Mouse (Mus musculus) limb, embryonic 12.5 days (tissue): Measurements from ENCODE around the gene Bicra. TPM values are rescaled to one million over a fixed set of nuclear protein-coding genes. Genes with fewer than 3 reads are reported as not detected.

Experiments used
- ATAC-seq: fragments of 200-750 bp; cut with Nextera tagmentation; 2 replicates; pipeline ENCODE4 v1.8.0; 2017; ENCODE audit warnings: low read depth, moderate TSS enrichment; ENCODE audit not compliant: insufficient number of reproducible peaks, insufficient read depth, low FRiP score, low TSS enrichment
- H3K27ac ChIP-seq: fragments of 300-500 bp; sonication (generic); 2 replicates; pipeline ENCODE4 v1.5.1; 2016; ENCODE audit warnings: mild to moderate bottlenecking, moderate library complexity
- H3K27me3 ChIP-seq: fragments of 300-500 bp; sonication (generic); 2 replicates; pipeline ENCODE4 v1.6.1; 2016; ENCODE audit warnings: mild to moderate bottlenecking, moderate library complexity
- H3K36me3 ChIP-seq: fragments of 300-500 bp; sonication (generic); 2 replicates; pipeline ENCODE4 v1.6.1; 2016; ENCODE audit warnings: mild to moderate bottlenecking, moderate library complexity
- H3K4me1 ChIP-seq: fragments of 300-500 bp; sonication (generic); replicated peaks from 2 replicates; pipeline ENCODE4 v1.6.1; 2016
- H3K4me2 ChIP-seq: fragments of 300-500 bp; sonication (generic); 2 replicates; pipeline ENCODE4 v1.6.1; 2016; ENCODE audit warnings: mild to moderate bottlenecking, moderate library complexity
- H3K4me3 ChIP-seq: fragments of 300-500 bp; sonication (generic); replicated peaks from 2 replicates; pipeline ENCODE4 v1.5.1; 2016; ENCODE audit warnings: mild to moderate bottlenecking
- H3K9ac ChIP-seq: fragments of 300-500 bp; sonication (generic); replicated peaks from 2 replicates; pipeline ENCODE4 v1.6.1; 2016; ENCODE audit warnings: mild to moderate bottlenecking, moderate library complexity
- H3K9me3 ChIP-seq: fragments of 300-500 bp; sonication (generic); 2 replicates; pipeline ENCODE4 v1.6.1; 2016; ENCODE audit warnings: mild to moderate bottlenecking, moderate library complexity
- WGBS: fragments of 180-500 bp; shearing (Covaris S2); methylation state at CpG from one replicate; pipeline ENCODE4 v1.1.7; 2016; 5-methylcytosine and 5-hydroxymethylcytosine counted together
- polyA plus RNA-seq: library from polyadenylated mRNA; unstranded; fragments of >200 nt; fragmentation: Nextera tagmentation; extraction: Ambion mirVana; gene quantifications from 2 replicates; pipeline ENCODE4 v1.2.1, GENCODE M21; 2016

The Bicra gene
- polyA plus RNA-seq, 1 experiment from 2014 or later: 9.0 TPM

DNA sequence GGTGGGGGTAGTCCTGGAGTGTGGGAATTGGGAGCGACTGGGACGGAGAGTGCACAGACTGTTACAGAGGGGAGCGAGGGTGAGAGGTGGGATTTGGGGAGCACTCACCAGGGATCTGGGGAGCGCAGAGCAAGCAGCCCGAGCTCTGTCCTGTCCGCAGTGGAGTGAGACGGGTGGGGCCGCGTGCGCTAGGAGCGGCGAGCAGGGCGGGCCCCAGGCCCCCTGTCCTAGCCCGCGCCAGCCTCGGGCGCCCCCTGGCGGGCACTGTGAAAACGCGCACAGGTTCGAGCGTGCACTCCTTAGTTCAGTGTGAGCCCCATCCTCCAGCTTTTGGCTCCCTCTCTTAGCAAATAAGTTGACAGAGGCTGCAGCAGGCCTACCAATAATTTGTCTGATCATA lies 80.4 kb downstream of the Bicra start, which contains the start of gene Ehd2:
Gene Ehd2 (minus strand): TSS at position 256 of the 400 bp plus-strand sequence.
- ATAC-seq: peak; percentile 67
- Histone ChIP-seq H3K36me3 (peaks cover 26% of the 10 kb centered on the region), H3K9ac (peak within 1 kb of the TSS; percentile 44), H3K27me3 (no peaks in the 10 kb centered on the region), H3K9me3 (peaks cover 3% of the 10 kb centered on the region; the same call in 1 of the 2 replicates), H3K4me2 (peak within 1 kb of the TSS; percentile 58), H3K4me1 (peaks cover 10% of the 10 kb centered on the region), H3K4me3 (peak within 1 kb of the TSS; percentile 38), H3K27ac (no peak within 1 kb of the TSS)
- WGBS: 1% methylated on average over 22 of the region's 22 CpGs

DNA sequence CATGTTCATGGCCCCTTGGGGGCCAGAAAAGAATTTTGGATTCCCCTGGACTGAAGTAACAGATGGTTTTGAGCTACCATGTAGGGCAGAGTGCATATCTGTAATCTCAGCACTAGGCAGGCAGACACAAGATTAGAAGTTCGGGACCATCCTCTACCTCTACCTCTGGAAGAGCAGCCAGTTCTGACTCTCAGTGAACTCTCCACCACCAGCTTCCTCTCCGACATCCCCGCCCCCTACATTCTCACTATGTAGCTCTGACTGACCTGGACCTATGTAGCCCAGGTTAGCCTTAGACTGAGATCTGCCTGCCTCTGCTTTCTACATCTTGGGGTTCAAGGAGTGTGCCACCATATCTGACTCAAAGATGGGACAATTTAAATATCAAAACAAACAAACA lies 81.2 kb downstream of the Bicra start:
- no peak overlapping the region; the same call in 1 of the 2 replicates for H3K4me3 ChIP-seq
- H3K4me2 ChIP-seq: peak overlapping the region; percentile 58; the same call in 1 of the 2 replicates

DNA sequence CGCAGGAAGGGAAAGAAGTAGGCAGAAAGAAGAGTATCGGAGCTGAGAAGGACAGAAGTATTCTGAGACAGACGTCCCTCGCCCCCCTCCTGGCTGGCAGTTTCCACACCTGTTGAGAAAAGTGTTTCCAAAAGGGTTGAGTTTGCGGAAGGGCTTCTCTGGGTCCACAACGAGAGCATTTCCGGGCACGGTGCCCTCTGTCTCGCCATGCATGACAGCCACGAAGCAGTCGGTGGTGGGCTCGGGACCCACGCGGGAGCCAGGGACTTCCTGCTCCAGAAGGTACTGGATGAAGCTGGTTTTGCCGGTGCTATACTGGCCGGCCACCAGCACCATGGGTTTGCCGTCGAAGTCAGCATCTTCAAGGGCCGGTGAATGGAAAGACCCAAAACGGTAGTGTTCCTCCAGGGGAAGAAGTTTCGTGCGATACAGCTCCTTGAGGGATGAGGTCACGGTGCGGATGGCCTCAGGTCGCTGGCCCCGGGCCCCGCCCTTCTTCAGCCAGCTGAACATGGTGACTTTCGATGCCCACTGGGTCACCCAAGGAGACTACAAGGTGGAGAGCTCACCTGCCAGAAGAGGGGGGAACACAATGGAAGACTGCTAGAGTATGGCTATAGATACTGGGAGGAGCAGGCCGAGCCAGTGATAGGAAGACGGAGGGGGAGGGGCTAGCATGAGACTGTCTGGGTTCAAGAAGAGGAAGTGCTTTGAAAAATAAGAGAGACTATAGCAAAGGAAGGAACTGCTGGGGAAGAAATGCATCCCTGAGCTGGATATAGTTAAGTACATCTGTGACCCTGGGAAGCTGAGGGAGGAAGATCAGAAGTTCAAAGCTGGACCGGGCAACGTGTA lies 83.7 kb downstream of the Bicra start:
- no peaks in the 10 kb centered on the region; the same call in 1 of the 2 replicates for H3K27me3 ChIP-seq
- H3K36me3 ChIP-seq: no peaks in the 10 kb centered on the region
- H3K9ac ChIP-seq: no peak overlapping the region
- 84% methylated on average over 32 of the region's 32 CpGs for WGBS
- no peak overlapping the region for H3K27ac ChIP-seq
- peaks cover 3% of the 10 kb centered on the region; the same call in 1 of the 2 replicates for H3K9me3 ChIP-seq
- ATAC-seq: no peak
- peaks cover 24% of the 10 kb centered on the region for H3K4me1 ChIP-seq
- no peak overlapping the region for H3K4me3 ChIP-seq
- no peak overlapping the region for H3K4me2 ChIP-seq

More for the DNA sequence above, 81.2 kb downstream of the Bicra start:
- 85% methylated on average over 3 of the region's 3 CpGs for WGBS
- Histone ChIP-seq H3K9me3 (peaks cover 3% of the 10 kb centered on the region; the same call in 1 of the 2 replicates), H3K27ac (no peak overlapping the region), H3K27me3 (no peaks in the 10 kb centered on the region), H3K4me1 (peaks cover 18% of the 10 kb centered on the region), H3K36me3 (peaks cover 18% of the 10 kb centered on the region), H3K9ac (no peak overlapping the region)
- no peak for ATAC-seq

DNA sequence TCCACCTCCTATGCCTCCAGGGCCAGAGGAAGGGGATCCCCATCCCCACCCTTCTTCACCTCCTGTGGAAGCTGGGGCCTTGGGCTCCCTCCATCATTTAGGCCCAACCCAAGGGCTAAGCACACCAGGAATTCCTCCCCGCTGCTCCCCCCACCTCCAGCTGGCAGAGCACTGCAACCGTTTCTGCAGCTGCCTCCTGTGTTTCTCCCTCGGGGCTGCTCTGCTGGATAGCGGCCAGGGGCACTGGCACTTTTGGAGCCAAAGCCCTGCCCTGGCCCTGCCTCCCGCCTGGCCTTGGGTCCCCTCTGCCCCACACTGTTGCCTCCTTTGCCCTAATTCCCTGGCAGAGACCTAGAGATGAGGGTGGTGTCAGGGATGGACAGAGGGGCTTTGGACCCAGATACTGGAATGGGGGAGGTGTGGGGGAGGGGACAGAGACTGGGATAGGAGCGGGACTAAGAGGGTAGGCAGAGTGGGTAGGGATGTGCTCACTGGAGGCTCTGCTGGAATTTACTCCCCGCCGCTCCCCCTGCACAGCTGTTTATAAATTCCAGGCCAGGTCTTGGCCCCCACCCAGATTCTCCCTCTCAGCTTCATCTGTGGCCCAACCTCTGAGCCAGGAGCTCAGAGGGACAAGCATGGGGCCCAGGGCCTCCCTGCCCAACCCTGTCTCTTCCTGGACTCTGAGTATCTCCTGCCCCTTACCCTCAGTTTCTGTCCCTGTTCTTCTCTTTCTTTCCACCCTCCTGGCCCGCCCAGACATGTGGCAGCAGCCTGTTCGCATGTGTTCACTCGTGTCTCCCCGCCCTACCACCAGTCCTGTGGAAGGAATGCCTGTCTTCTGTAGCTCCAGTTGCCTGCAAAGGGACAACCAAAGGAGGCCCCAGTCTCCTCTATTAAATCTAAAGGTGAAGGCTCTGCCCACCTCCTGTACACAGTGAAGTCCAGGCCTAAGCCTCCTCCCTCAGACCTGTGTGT lies 85.1 kb downstream of the Bicra start:
- Histone ChIP-seq H3K4me3 (no peak overlapping the region), H3K9me3 (no peaks in the 10 kb centered on the region), H3K4me2 (peak overlapping the region; percentile 30), H3K9ac (peak overlapping the region; percentile 44; the same call in 1 of the 2 replicates), H3K4me1 (peaks cover 24% of the 10 kb centered on the region), H3K27me3 (peaks cover 2% of the 10 kb centered on the region), H3K27ac (peak overlapping the region; percentile 87), H3K36me3 (no peaks in the 10 kb centered on the region)
- WGBS: 31% methylated on average over 12 of the region's 12 CpGs
- peak; percentile 41 for ATAC-seq

DNA sequence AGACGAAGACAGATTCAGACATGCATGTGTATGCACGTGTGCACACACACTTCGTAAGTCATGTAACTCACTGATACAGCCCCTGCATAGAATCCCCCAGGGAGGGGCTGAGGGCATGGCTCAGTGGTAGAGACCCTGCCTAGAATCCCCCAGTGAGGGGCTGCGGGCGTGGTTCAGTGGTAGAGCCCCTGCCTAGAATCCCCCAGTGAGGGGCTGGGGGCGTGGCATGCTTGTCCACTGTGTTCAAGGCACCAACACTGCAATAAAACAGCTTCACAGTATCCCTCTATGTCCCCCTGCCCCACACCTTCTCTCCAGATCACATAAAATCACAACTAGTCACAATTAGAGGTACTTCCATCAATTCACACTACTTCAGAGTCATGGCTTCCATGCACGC lies 85.9 kb downstream of the Bicra start:
- Histone ChIP-seq H3K4me3 (no peak overlapping the region), H3K36me3 (no peaks in the 10 kb centered on the region), H3K4me2 (no peak overlapping the region), H3K27me3 (peaks cover 4% of the 10 kb centered on the region), H3K9ac (peak overlapping the region; percentile 44; the same call in 1 of the 2 replicates), H3K9me3 (no peaks in the 10 kb centered on the region), H3K4me1 (peaks cover 24% of the 10 kb centered on the region), H3K27ac (peak overlapping the region; percentile 87; the same call in 1 of the 2 replicates)
- ATAC-seq: no peak
- WGBS: 83% methylated on average over 7 of the region's 7 CpGs

DNA sequence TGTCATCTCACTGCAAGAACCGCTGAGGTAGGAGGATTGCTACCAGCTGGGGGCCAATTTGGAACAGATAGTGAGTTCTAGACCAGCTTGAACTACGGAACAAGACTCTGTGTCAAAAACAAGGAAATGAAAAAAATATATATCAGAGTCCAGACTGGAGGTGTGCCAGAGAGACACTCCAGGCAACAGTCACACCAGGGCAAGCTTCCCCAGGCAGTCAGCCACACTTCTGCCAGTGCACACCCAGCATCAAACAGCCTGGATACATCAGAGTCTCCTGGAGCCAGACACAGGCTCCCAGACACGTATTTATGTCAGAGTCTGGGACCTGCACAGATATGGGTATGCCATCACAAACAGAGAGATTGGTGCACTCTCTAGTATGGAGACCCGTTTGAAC lies 86.5 kb downstream of the Bicra start:
- Histone ChIP-seq H3K4me3 (no peak overlapping the region), H3K4me1 (peaks cover 24% of the 10 kb centered on the region), H3K9me3 (no peaks in the 10 kb centered on the region), H3K36me3 (no peaks in the 10 kb centered on the region), H3K27me3 (peaks cover 7% of the 10 kb centered on the region), H3K4me2 (no peak overlapping the region), H3K9ac (no peak overlapping the region), H3K27ac (no peak overlapping the region)
- 69% methylated on average over 4 of the region's 4 CpGs for WGBS
- no peak for ATAC-seq

DNA sequence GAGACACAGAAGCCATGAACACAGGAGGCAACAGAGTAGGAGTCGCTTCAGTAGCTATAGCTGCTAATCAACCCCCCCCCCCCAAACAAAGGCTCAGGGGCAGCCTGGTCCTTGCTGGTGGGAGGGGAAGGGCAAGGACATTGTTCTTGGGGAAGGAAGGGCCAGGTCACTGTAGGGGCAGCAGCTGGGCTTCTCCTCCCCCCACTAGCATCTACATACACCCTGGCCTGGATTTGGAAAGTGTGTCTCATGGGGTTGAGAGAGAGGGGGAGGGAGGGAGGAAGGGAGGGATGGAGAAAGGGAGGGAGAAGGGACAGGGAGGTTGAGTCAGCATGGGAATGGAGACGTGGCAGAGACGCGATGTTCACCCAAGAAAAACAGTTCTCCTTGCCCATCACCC lies 87.0 kb downstream of the Bicra start:
- no peaks in the 10 kb centered on the region for H3K9me3 ChIP-seq
- H3K4me2 ChIP-seq: no peak overlapping the region
- no peak overlapping the region for H3K4me3 ChIP-seq
- WGBS: 53% methylated on average over 4 of the region's 4 CpGs
- H3K4me1 ChIP-seq: peaks cover 24% of the 10 kb centered on the region
- no peak overlapping the region for H3K9ac ChIP-seq
- no peak overlapping the region for H3K27ac ChIP-seq
- no peak for ATAC-seq
- H3K36me3 ChIP-seq: no peaks in the 10 kb centered on the region
- peaks cover 12% of the 10 kb centered on the region for H3K27me3 ChIP-seq

DNA sequence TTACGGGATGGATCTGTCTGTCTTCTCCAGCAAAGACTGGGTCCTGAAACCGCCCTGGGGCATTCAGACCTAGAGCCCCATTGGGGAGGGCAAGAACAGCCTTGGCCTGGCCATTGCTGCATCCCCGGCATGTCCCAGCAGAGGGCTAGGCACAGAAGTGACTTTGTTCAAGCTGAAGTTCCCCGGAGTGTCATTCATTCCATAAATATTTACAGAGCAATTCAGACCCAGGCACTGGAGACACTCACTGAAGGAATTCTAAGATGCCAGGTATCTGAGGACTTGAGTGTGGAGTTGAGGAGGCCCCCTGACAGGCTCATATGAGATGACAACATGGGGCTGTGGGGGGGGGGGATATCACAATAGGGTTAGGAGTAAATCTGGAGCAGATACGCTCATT lies 91.6 kb downstream of the Bicra start:
- no peak for ATAC-seq
- 71% methylated on average over 5 of the region's 5 CpGs for WGBS
- Histone ChIP-seq H3K4me2 (no peak overlapping the region), H3K27me3 (peaks cover 22% of the 10 kb centered on the region), H3K9ac (no peak overlapping the region), H3K9me3 (no peaks in the 10 kb centered on the region), H3K4me1 (0 out of 2 replicates have a peak, but pooled peaks cover 9% of the 10 kb centered on the region), H3K27ac (no peak overlapping the region), H3K4me3 (no peak overlapping the region), H3K36me3 (no peaks in the 10 kb centered on the region)

DNA sequence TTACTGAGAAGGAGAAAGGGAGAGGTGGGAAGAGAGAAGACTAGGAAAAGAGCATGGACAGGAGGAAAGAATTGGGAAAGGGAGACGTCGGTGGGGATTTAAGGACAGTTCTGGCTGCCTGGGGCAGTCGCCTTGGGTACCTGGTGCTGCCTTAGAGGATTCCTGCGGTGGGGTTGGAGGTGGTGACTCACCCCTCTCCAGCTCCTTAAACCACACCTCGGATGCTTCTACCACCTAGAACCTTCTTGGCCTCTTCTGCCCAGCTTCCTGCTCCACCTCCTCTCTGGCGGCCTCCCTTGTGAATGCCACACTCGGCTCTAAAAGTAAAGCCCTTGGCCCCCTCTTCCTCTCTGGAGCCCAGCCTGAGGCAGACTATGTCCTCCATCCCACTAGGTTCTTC lies 92.2 kb downstream of the Bicra start:
- peak overlapping the region; percentile 54 for H3K4me2 ChIP-seq
- peak overlapping the region; percentile 53; the same call in 1 of the 2 replicates for H3K9ac ChIP-seq
- H3K4me3 ChIP-seq: peak overlapping the region; percentile 26
- ATAC-seq: no peak
- 0 out of 2 replicates have a peak, but pooled peaks cover 6% of the 10 kb centered on the region for H3K4me1 ChIP-seq
- no peaks in the 10 kb centered on the region for H3K36me3 ChIP-seq
- no peaks in the 10 kb centered on the region for H3K9me3 ChIP-seq
- 17% methylated on average over 7 of the region's 7 CpGs for WGBS
- no peak overlapping the region for H3K27ac ChIP-seq
- H3K27me3 ChIP-seq: peaks cover 23% of the 10 kb centered on the region

DNA sequence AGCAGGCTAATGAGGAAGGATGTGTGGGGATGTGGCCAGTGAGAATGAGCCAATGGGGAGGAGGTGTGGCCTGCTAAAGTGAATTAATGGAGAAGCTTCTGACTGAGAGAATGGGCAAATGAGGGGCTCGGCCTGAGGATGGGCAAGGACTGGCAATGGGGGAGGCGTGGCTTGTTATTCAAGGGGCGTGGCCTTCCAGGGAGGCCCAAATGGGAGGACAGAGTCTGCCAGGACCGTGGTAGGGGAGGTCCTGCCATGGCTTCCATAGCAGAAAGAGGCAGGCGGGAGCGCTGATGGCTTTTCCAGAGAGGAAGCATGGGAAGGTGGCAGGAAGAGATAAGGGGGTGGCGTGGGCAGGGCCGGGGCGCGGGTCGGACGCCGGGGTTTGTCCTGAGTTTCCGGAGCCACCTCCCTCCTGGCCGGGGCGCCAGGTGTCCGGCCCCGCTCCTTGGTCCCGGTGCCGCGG lies 92.7 kb downstream of the Bicra start:
- Histone ChIP-seq H3K27me3 (peaks cover 25% of the 10 kb centered on the region), H3K27ac (no peak overlapping the region), H3K4me3 (peak overlapping the region; percentile 26), H3K4me2 (peak overlapping the region; percentile 54), H3K9ac (peak overlapping the region; percentile 53; the same call in 1 of the 2 replicates), H3K4me1 (0 out of 2 replicates have a peak, but pooled peaks cover 6% of the 10 kb centered on the region), H3K36me3 (no peaks in the 10 kb centered on the region), H3K9me3 (no peaks in the 10 kb centered on the region)
- 3% methylated on average over 21 of the region's 21 CpGs for WGBS
- ATAC-seq: 0 out of 2 replicates have a peak, but pooled peaks have one; percentile 21
